Mouse (Mus musculus) urinary bladder, postnatal 25 days (tissue): ENCODE measurements around the gene Scarf2.
A peak's percentile ranks its signal among the peaks of the same experiment; 100 is the strongest.

ENCODE experiments used
- DNase-seq: peaks from one replicate; pipeline ENCODE4 v3.0.0; 2022; ENCODE audit warnings: low spot score

The Scarf2 gene

GRCm38 (mm10) chr16:17799584-17799983 lies 2.5 kb downstream of the Scarf2 start:
- DNase-seq: no peak

- no peak for DNase-seq
These were observed 4.8 kb downstream of the Scarf2 start for GRCm38 (mm10) chr16:17801777-17802455.

GRCm38 (mm10) chr16:17802456-17802838 lies 5.4 kb downstream of the Scarf2 start:
- no peak for DNase-seq

- DNase-seq: no peak
These were observed 6.0 kb downstream of the Scarf2 start for GRCm38 (mm10) chr16:17802839-17803674.

GRCm38 (mm10) chr16:17803675-17804448 lies 6.8 kb downstream of the Scarf2 start:
- DNase-seq: no peak

GRCm38 (mm10) chr16:17804449-17804912 lies 7.4 kb downstream of the Scarf2 start:
- DNase-seq: no peak

GRCm38 (mm10) chr16:17804982-17805381 lies 7.9 kb downstream of the Scarf2 start:
- no peak for DNase-seq

- DNase-seq: no peak
These were observed 9.6 kb downstream of the Scarf2 start for GRCm38 (mm10) chr16:17806581-17807191.

GRCm38 (mm10) chr16:17807192-17808009 lies 10.3 kb downstream of the Scarf2 start:
- DNase-seq: peak; percentile 53

- no peak for DNase-seq
These were observed 12.0 kb downstream of the Scarf2 start for GRCm38 (mm10) chr16:17809125-17809524.

GRCm38 (mm10) chr16:17809711-17810110 lies 12.6 kb downstream of the Scarf2 start:
- no peak for DNase-seq

GRCm38 (mm10) chr16:17812120-17812519 lies 15.0 kb downstream of the Scarf2 start:
- no peak for DNase-seq

GRCm38 (mm10) chr16:17813173-17813572 lies 16.1 kb downstream of the Scarf2 start:
- no peak for DNase-seq

- peak; percentile 56 for DNase-seq
These were observed 18.6 kb downstream of the Scarf2 start for GRCm38 (mm10) chr16:17815411-17816402.

GRCm38 (mm10) chr16:17816528-17816927 lies 19.4 kb downstream of the Scarf2 start:
- DNase-seq: no peak

- no peak for DNase-seq
These were observed 29.4 kb downstream of the Scarf2 start for GRCm38 (mm10) chr16:17826500-17826899.

- no peak for DNase-seq
These were observed 31.1 kb downstream of the Scarf2 start for GRCm38 (mm10) chr16:17828229-17828628.

GRCm38 (mm10) chr16:17828867-17829266 lies 31.8 kb downstream of the Scarf2 start:
- DNase-seq: no peak

GRCm38 (mm10) chr16:17830385-17831178 lies 33.5 kb downstream of the Scarf2 start:
- no peak for DNase-seq
